8 mouse cellular contexts compared by ENCODE assay signal in the genomic region with DNA sequence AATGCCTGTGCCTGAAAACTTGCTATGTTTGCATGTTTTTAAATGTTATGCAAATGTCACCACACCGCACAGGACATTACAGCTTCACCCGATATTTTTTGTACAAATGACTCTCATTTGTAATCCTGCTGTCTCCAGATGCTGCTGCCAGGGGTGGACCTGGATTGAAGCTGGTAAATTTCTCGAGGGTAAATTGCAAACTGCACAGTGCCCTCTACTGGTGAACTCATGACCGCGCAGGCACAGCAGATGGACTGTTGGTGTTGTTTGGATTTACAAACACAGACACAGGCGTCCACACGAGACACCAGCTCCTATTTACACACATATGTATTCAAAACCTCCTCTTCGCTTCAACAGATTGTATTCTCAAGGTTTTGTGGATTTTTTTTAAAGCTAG. TPM values are rescaled to one million over a fixed set of nuclear protein-coding genes. Genes with fewer than 3 reads are reported as not detected.
A peak's percentile ranks its signal among the peaks of the same experiment; 100 is the strongest.
DNase-seq lines count a peak whose midpoint lies in the region; ATAC-seq and TF ChIP-seq lines count a peak whose summit lies in the region.
"Had no signal": no experiment of that assay in that cellular context is flagged by ENCODE, and none has a peak within 500 bp of the region (broad histone marks: within the 10 kb centered on the region; RNA-seq: fewer than 3 reads in every experiment).

No protein-coding gene starts in this region.

- H3K9ac ChIP-seq in kidney, embryonic 14.5 days (ENCODE audit: low read depth, low read length): no peak overlapping the region
- H3K9ac ChIP-seq: liver, embryonic 15.5 days had no signal

- peak; percentile 22 for DNase-seq in kidney, adult 2 months
- DNase-seq in ES-CJ7 (ENCODE audit: low read depth, low spot score): peak; percentile 51
- peak; percentile 41 for DNase-seq in adrenal gland, postnatal 10 days
- DNase-seq in lung, postnatal 14 days: peak; percentile 31
- no peak for DNase-seq in urinary bladder, postnatal 14 days (ENCODE audit: low spot score)

- 15% methylated on average over 8 of the region's 8 CpGs for WGBS in kidney, adult 2 months
- 22% methylated on average over 8 of the region's 8 CpGs for WGBS in kidney, embryonic 14.5 days

- peak; percentile 83 for TF ChIP-seq CTCF in kidney, adult 2 months (conservative IDR thresholded peaks at IDR 0.05; ENCODE audit: insufficient read depth, insufficient read length, low read depth, low read length)
- TF ChIP-seq CTCF in embryonic fibroblast, embryonic 13.5 days (IDR thresholded peaks at IDR 0.05; ENCODE audit: borderline replicate concordance, insufficient read depth, low read length): peak; percentile 81

- no peak for ATAC-seq in kidney, embryonic 14.5 days (ENCODE audit: low FRiP score, low TSS enrichment)

- H3K9me3 ChIP-seq in kidney, embryonic 14.5 days (ENCODE audit: control insufficient read depth, low read length): no peaks in the 10 kb centered on the region
- H3K9me3 ChIP-seq: liver, embryonic 15.5 days had no signal

- H3K4me2 ChIP-seq in kidney, embryonic 14.5 days (replicated peaks; ENCODE audit: low read depth, low read length): no peak overlapping the region
- H3K4me2 ChIP-seq: liver, embryonic 15.5 days had no signal

- H3K36me3 ChIP-seq in kidney, adult 2 months (ENCODE audit: control insufficient read depth, insufficient read depth, low read length): no peaks in the 10 kb centered on the region
- no peaks in the 10 kb centered on the region for H3K36me3 ChIP-seq in kidney, embryonic 14.5 days (ENCODE audit: control insufficient read depth, insufficient read depth, low read length)
- H3K36me3 ChIP-seq: liver, embryonic 15.5 days had no signal

- no peak for TF ChIP-seq POLR2A in kidney, adult 2 months (IDR thresholded peaks at IDR 0.05; ENCODE audit: low read depth, low read length)
- no peak for TF ChIP-seq POLR2A in embryonic fibroblast, embryonic 13.5 days (IDR thresholded peaks at IDR 0.05; ENCODE audit: low read depth, low read length)

- H3K27me3 ChIP-seq in kidney, adult 2 months (replicated peaks; ENCODE audit: control insufficient read depth, insufficient read depth, low read length): no peaks in the 10 kb centered on the region
- no peaks in the 10 kb centered on the region for H3K27me3 ChIP-seq in kidney, embryonic 14.5 days (ENCODE audit: control insufficient read depth, insufficient read depth, low read length)
- H3K27me3 ChIP-seq: liver, embryonic 15.5 days had no signal

- H3K4me1 ChIP-seq in kidney, adult 2 months (ENCODE audit: control insufficient read depth, insufficient read depth, low read length): no peaks in the 10 kb centered on the region
- no peaks in the 10 kb centered on the region for H3K4me1 ChIP-seq in kidney, embryonic 14.5 days (ENCODE audit: control insufficient read depth, insufficient read depth, low read length)
- H3K4me1 ChIP-seq in embryonic fibroblast, embryonic 13.5 days (ENCODE audit: control insufficient read depth, insufficient read depth, low read length): no peaks in the 10 kb centered on the region
- H3K4me1 ChIP-seq: liver, embryonic 15.5 days had no signal

- no peak overlapping the region for H3K4me3 ChIP-seq in kidney, adult 2 months (ENCODE audit: insufficient read depth, low read depth, low read length)
- no peak overlapping the region for H3K4me3 ChIP-seq in kidney, embryonic 14.5 days (ENCODE audit: low read length)
- H3K4me3 ChIP-seq in embryonic fibroblast, embryonic 13.5 days (ENCODE audit: insufficient read depth, low read length): no peak overlapping the region
- H3K4me3 ChIP-seq: liver, embryonic 15.5 days had no signal

- H3K27ac ChIP-seq in kidney, adult 2 months (ENCODE audit: insufficient read depth, low read depth, low read length): no peak overlapping the region
- H3K27ac ChIP-seq in kidney, embryonic 14.5 days (ENCODE audit: low read depth, low read length): no peak overlapping the region
- H3K27ac ChIP-seq in embryonic fibroblast, embryonic 13.5 days (ENCODE audit: insufficient read depth, low read length): no peak overlapping the region
- H3K27ac ChIP-seq: liver, embryonic 15.5 days had no signal

RNA-seq across cellular contexts. Expression of gene Zdhhc25, which starts 44.6 kb away (rescaled TPM):
- not detected in 2 replicates for polyA plus RNA-seq in kidney, adult 2 months (2012; rRNA removed)
- not detected in 2 replicates for polyA plus RNA-seq in kidney, embryonic 14.5 days (2014; fragmentation: Nextera tagmentation; extraction: Ambion mirVana)
- not detected for total RNA-seq in adrenal gland, postnatal 10 days (2021)
- polyA plus RNA-seq in embryonic fibroblast, embryonic 13.5 days (2011; ENCODE audit: insufficient read length, low read depth, missing spikeins): not detected in 2 replicates
- polyA plus RNA-seq: liver, embryonic 15.5 days had no signal
